Mouse (Mus musculus): ENCODE measurements around the gene Gpr183.

Gpr183 gene

GRCm38 (mm10) chr14:121987691-121988090 lies 22.7 kb upstream of the Gpr183 start:
- no peak for DNase-seq (ENCODE audit: low read depth, low spot score)

- no peak for DNase-seq (ENCODE audit: low read depth, low spot score)
Observed at GRCm38 (mm10) chr14:121987287-121987686, 22.3 kb upstream of the Gpr183 start.

GRCm38 (mm10) chr14:121986028-121986427 lies 21.0 kb upstream of the Gpr183 start:
- DNase-seq (ENCODE audit: low read depth, low spot score), result no peak

- no peak for DNase-seq (ENCODE audit: low read depth, low spot score)
Observed at GRCm38 (mm10) chr14:121985477-121985876, 20.5 kb upstream of the Gpr183 start.

DNA sequence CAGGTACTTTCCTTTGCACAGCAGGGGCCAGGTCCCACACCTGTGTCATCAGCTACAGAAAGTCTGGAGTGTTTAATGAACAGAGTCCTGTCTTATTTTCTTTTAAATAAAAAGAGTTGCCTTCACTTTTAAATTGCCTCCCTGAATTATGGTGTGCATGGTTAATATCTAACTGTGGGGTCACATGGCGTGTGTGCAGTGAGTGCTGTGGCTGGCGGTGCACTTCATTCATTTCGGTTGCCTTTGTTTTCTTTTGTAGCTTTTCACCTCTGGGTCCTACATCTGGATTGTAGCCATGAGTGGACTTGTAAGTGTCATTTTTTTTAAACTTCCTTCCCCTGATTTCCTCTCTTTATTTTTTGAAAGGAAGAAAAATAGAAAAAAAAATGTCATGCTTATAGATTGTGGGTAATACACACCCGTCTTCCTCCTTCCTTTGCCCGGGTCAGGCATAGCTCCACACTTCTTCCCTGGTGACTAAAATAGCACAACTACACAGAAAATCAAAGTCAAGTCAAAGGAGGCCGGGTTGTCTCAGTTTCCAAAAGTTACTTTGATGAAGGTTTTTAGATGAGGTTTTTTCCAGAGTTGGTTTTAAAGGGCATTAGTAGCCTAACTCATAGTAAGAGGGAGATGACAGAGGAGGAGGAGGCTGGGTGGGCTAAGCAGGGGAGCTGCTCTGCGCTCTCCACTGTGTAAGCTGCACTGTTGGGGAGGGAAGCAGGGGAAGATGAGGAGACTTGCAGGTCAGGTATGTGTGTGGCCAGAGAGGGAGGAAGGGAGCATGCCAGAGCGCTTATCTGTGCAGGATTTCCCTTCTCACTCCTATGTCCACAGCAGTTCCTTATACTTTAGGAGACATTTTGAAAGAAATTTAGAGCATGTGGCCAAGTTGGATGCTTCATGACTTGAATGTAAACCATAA lies 18.3 kb upstream of the Gpr183 start:
- DNase-seq (ENCODE audit: low read depth, low spot score), result no peak

DNA sequence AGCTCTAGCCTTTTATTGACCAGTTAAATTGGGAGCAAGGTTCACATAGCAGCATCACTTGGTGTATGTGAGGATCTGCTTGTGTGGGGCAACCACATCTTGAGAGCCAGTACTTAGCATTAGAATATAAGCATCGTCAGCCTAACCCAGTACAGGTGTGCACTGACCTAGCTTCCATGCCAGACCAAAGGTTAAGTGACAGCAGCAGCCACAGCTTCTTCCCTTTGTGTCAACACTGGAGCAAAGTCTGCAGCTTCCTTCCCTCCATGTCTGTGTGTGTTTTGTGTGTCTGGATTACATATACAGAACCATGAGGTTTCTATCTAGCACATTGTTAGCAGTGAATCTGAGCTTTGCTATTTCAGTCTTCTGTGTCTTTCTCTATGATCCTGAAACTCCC lies 16.5 kb upstream of the Gpr183 start:
- no peak for DNase-seq (ENCODE audit: low read depth, low spot score)

DNA sequence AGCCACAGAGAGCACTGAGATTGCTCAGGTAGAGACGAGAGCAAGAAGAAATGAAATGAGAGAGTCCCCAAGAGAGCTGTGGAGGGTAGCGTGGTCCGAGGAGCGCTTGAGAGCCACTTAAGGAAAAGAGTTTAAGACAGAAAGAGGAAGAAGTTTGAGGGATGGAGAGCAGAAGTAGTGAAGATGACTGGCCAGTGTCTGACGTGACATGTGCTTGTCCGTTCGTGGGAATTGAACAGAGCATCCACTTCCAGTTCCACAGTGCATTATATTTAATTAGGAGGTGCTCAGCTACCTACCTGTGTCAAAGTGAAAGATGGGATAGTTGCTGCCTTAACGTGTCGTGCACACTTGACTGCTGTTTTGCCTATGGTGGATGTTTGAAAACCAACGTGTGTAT lies 8.1 kb upstream of the Gpr183 start:
- DNase-seq (ENCODE audit: low read depth, low spot score), result no peak

DNA sequence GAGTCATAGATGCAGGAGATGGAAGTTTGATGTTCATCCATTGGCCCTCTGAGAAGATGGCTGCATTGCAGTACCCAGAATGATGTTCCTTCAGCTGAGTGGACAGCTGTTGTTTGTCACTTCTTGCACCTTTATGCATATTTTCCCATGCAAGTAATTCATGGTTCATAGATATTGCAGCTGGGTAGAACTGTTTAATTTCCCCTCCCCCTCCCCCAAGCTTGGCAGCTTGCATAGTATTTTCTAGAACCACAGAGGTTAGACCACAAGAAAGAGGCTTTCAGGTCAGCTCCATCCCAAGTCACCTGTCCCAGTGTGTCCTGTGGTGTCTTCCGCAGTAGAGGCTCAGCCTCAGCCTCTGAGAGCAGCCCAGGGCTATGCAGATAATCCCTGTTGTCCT lies 5.4 kb upstream of the Gpr183 start:
- no peak for DNase-seq (ENCODE audit: low read depth, low spot score)

DNA sequence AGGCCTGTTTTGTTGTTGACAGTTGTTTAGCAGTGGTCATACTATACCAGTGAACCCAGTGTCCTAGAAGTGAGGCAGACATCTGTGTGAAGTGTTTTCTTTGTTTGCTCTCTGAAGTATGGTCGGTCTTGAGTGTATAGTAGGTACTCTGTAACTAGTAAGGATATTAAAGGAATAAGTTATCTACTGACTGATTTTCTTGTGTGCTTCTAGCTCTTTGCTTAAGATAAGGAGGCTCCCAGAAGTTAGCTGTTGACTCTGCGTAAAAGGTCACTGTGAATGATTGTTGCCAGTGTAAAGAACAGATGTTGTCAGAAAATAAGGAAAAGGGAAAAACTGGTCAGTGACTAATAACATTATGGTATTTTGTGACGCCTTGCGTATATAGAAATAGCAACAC lies 2.1 kb upstream of the Gpr183 start:
- DNase-seq (ENCODE audit: low read depth, low spot score), result no peak

DNA sequence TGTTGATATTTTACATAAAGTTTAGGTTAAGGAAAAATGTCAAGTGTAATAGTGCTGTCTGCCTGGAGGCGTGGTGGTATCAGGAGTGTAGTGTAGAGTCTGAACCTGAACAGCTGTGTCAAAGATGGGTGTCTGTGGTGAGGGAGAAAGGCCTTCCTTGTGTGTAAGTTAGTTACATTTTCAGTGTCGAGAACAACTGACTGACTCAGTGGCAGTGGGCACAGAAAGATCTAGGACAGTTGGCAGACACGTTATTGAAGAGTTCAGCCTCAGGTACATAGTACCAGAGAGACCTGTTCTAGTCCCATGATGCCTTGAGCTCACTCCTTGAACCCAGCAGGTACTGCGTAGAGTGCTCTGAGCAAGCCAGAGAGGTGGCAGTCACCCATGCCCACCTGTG lies 466 bp upstream of the Gpr183 start:
- DNase-seq (ENCODE audit: low read depth, low spot score), result no peak

DNA sequence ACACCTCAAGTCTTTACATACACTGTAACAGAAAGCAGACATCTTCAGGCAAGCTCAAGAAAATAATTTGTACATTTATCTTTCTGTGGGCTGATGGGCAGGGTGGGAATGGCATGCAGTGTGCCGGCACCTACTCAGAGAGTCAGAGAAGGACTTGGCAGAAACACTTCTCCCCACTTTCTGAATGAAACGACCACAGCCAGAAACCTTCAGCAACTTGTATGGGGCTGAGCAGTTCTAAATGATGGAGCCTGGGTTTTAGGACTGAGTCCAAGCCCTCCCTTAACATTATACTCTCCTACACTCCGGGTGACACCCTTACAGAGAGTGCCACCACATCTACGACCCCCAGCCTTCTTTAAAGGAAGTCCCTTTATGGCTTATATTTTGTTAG lies 1.1 kb downstream of the Gpr183 start:
- no peak for DNase-seq (ENCODE audit: low read depth, low spot score)

GRCm38 (mm10) chr14:121963251-121963941 lies 1.6 kb downstream of the Gpr183 start:
- DNase-seq (ENCODE audit: low read depth, low spot score), result no peak

GRCm38 (mm10) chr14:121962128-121962890 lies 2.7 kb downstream of the Gpr183 start:
- no peak for DNase-seq (ENCODE audit: low read depth, low spot score)

- DNase-seq (ENCODE audit: low read depth, low spot score), result no peak
Observed at GRCm38 (mm10) chr14:121961496-121962127, 3.4 kb downstream of the Gpr183 start.

DNA sequence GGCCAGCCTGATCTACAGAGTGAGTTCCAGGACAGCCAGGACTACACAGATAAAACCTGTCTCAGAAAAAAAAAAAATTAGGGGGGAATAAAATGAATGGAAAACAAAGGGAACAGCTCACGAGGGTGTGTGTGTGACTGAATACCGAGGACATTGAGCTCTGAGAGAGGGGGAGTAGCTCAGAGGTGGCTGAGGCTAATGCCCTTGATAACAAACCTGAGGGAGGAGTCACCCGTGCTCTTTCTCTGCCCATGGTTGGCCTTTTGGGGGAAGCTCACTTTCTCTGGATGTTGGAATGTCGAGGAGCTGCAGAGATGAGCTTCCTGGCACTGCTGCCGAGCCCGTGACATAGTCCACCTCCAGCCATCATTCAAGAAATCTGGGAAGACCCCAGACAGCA lies 4.0 kb downstream of the Gpr183 start:
- peak; percentile 29 for DNase-seq (ENCODE audit: low read depth, low spot score)

GRCm38 (mm10) chr14:121960531-121960930 lies 4.5 kb downstream of the Gpr183 start:
- no peak for DNase-seq (ENCODE audit: low read depth, low spot score)

GRCm38 (mm10) chr14:121960031-121960430 lies 5.0 kb downstream of the Gpr183 start:
- no peak for DNase-seq (ENCODE audit: low read depth, low spot score)

DNA sequence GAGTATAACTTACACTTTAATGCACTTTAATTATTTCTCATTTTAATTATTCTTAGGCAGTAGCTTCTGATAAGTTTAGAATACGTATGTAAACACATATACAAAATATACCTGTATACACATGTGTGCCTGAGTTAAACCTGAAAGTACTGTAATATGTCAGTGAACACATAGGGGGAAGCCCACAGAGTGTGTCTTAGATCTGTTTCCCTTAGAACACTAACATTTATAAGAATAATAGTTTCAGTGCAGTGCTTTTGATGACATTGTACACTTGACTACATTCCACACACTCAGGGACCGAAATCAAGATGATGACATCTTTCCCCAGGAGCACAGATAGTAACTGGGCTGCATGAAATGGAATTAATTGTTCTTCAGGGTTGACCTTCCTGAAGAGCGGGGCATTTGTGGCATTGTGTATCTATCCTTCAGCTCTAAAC lies 5.4 kb downstream of the Gpr183 start:
- DNase-seq (ENCODE audit: low read depth, low spot score), result no peak

DNA sequence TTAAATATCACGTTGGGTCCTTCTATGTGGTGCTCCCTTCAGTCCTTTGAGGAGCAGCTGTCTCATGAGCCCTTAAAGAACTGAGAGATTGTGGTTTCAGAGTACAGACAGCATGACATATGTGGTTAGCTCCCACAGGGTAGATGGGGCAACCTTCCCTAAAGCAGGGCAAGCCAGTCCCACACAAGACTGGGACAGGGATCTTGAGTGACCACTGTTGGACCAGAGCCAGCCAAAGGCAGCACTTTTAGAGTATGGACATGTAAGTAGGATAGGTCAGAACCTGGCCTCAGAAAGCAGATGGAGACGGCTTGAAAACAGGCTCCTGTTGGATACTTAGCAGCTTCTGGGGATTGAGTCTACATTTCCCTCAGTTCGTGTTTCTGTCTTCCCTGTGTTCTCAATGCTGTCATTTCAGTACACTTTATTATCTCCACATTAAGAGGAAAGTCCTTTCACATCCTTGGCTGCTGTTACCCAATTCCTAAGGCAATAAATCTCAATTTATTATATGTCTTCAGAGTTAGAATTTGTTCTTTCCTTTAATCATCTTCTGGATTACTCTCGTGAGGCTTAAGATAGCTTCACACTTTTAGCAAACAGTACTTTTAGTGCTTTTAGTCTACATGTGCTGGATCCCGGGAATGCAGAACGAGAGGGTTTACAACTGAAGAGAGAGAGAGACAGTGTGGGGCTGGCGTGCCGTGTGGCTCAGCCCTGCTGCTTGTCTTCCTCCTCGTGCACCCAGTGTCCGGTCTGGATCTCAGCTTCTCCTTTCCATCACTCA lies 6.1 kb downstream of the Gpr183 start:
- DNase-seq (ENCODE audit: low read depth, low spot score), result no peak

GRCm38 (mm10) chr14:121958041-121958750 lies 6.8 kb downstream of the Gpr183 start:
- DNase-seq (ENCODE audit: low read depth, low spot score), result no peak
